Comparison of ENCODE assay signal across 15 mouse cellular contexts in genomic region chr5:129380861-129381260, GRCm38 (mm10).
A peak's percentile ranks its signal among the peaks of the same experiment; 100 is the strongest.
DNase-seq lines count a peak whose midpoint lies in the region.
"Had no signal": no experiment of that assay in that cellular context is flagged by ENCODE, and none has a peak within 500 bp of the region (broad histone marks: within the 10 kb centered on the region; RNA-seq: fewer than 3 reads in every experiment).

No protein-coding gene starts in this region.

- peak; percentile 43 for DNase-seq in testis, postnatal 14 days (ENCODE audit: low spot score)
- DNase-seq in testis, postnatal 10 days (ENCODE audit: low spot score) = no peak
- DNase-seq in R1 (ENCODE audit: low read depth, low spot score) = peak; percentile 76
- no peak for DNase-seq in adrenal gland, postnatal 25 days
- no peak for DNase-seq in cerebellum, postnatal 4 days (ENCODE audit: low spot score in 2 of 2)
- DNase-seq: adrenal gland, adult 8-10 months; adrenal gland, postnatal 14 days; B cell, adult 2 months; cerebellum, adult 11 months; cerebellum, adult 18-20 months; cerebellum, adult 8-10 months; cerebellum, adult 9-11 months; cerebellum, postnatal 14 days; cerebellum, postnatal 36 days; forebrain, postnatal 0 days had no signal

Comparison
In these comparisons a context has a peak if more than half of its experiments do, and no peak if none do; other contexts are left out.
1. DNase-seq: peak in testis, postnatal 14 days (single experiment) and R1 (single experiment); none in testis, postnatal 10 days (single experiment), adrenal gland, postnatal 25 days (single experiment) and cerebellum, postnatal 4 days (0 of 2).